Mouse (Mus musculus) megakaryocyte, embryonic 14.5 days (primary cell): ENCODE data around the gene Arl2.

ENCODE experiments used
- FLI1 ChIP-seq: IDR thresholded peaks from 2 replicates; pipeline ENCODE4 v1.6.1; 2012; ENCODE audit warnings: low read length, inconsistent platforms, mixed read lengths
- GATA1 ChIP-seq: IDR thresholded peaks from 3 replicates; pipeline ENCODE4 v1.6.1; 2012; ENCODE audit warnings: mixed read lengths, low read length, inconsistent platforms, borderline replicate concordance

DNA sequence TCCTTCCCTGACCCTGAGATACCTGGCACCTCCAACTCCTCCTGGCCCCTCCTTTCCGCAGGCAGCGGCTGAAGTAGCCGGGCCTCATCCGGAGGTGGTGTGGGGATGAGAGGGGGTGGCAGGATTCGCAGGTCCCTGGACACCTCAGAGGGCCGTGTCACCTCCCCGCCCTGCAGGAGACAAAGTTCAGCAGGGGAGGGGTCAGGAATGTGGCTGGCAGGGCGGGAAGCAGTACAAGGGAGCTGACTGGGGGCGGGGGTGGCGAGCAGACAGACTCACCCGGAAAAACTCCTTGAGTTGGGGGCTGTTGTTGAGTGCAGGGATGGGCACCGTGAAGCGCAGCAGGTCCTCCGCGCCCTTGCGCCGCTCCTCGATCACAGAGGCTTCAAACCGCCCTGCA lies 19.6 kb downstream of the Arl2 start:
- TF ChIP-seq GATA1 (no peak), FLI1 (no peak)
